Mouse (Mus musculus) heart, embryonic 14.5 days (tissue): ENCODE measurements around the gene Egln2. TPM values are rescaled to one million over a fixed set of nuclear protein-coding genes. Genes with fewer than 3 reads are reported as not detected.

Experiments
- ATAC-seq: fragments of 200-750 bp; cut with Nextera tagmentation; 2 replicates; pipeline ENCODE4 v1.8.0; 2017; ENCODE audit warnings: low read depth, moderate TSS enrichment; ENCODE audit not compliant: insufficient number of reproducible peaks, insufficient read depth, low FRiP score
- H3K27ac ChIP-seq, 2 experiments: fragments of 200-500 bp in 1 of 2; fragments of 300-500 bp in 1 of 2; sonication (generic) in 1 of 2; replicated peaks in 1 of 2; 2 replicates each; pipeline ENCODE4 v1.5.1; 2012 to 2014; ENCODE audit warnings: low read depth in 2 of 2, low read length in 2 of 2, control low read depth in 1 of 2, mild to moderate bottlenecking in 1 of 2, mixed read lengths in 1 of 2; ENCODE audit not compliant: control insufficient read depth in 1 of 2, insufficient read depth in 1 of 2
- H3K27me3 ChIP-seq: fragments of 300-500 bp; sonication (generic); 2 replicates; pipeline ENCODE4 v1.6.1; 2014; ENCODE audit warnings: mild to moderate bottlenecking, low read length, control low read depth; ENCODE audit not compliant: control insufficient read depth, insufficient read depth
- H3K36me3 ChIP-seq: fragments of 300-500 bp; sonication (generic); 2 replicates; pipeline ENCODE4 v1.6.1; 2014; ENCODE audit warnings: mild to moderate bottlenecking, control low read depth, low read length, mixed read lengths; ENCODE audit not compliant: control insufficient read depth, insufficient read depth
- H3K4me1 ChIP-seq, 2 experiments: fragments of 200-500 bp in 1 of 2; fragments of 300-500 bp in 1 of 2; sonication (generic) in 1 of 2; 2 replicates each; pipeline ENCODE4 v1.6.1; 2012 to 2014; ENCODE audit warnings: low read length in 2 of 2, control low read depth in 1 of 2, mixed read lengths in 1 of 2; ENCODE audit not compliant: control insufficient read depth in 2 of 2, insufficient read depth in 2 of 2
- H3K4me2 ChIP-seq: fragments of 300-500 bp; sonication (generic); 2 replicates; pipeline ENCODE4 v1.6.1; 2014; ENCODE audit warnings: mild to moderate bottlenecking, low read length
- H3K4me3 ChIP-seq, 2 experiments: fragments of 200-500 bp in 1 of 2; fragments of 300-500 bp in 1 of 2; sonication (generic) in 1 of 2; 2 replicates each; pipeline ENCODE4 v1.5.1; 2012 to 2014; ENCODE audit warnings: low read length in 2 of 2, mild to moderate bottlenecking in 2 of 2, control low read depth in 1 of 2, low read depth in 1 of 2, moderate library complexity in 1 of 2; ENCODE audit not compliant: control insufficient read depth in 1 of 2, insufficient read depth in 1 of 2
- H3K9ac ChIP-seq: fragments of 300-500 bp; sonication (generic); 2 replicates; pipeline ENCODE4 v1.6.1; 2014; ENCODE audit warnings: mild to moderate bottlenecking, low read length
- H3K9me3 ChIP-seq: fragments of 300-500 bp; sonication (generic); 2 replicates; pipeline ENCODE4 v1.6.1; 2016; ENCODE audit warnings: low read length, control low read depth; ENCODE audit not compliant: control insufficient read depth
- WGBS: fragments of 180-500 bp; shearing (Covaris S2); extraction: QIAGEN DNeasy Blood & Tissue Kit; methylation state at CpG from one replicate; pipeline ENCODE4 v1.1.7; 2014; 5-methylcytosine and 5-hydroxymethylcytosine counted together
- polyA plus RNA-seq: library from polyadenylated mRNA; unstranded; fragments of >200 nt; fragmentation: Nextera tagmentation; extraction: Ambion mirVana; gene quantifications from 2 replicates; pipeline ENCODE4 v1.2.1, GENCODE M21; 2014

Egln2 gene
- polyA plus RNA-seq, 1 experiment from 2014 or later, result 31.2 TPM

- H3K27ac ChIP-seq, result no peak overlapping the region
- no peaks in the 10 kb centered on the region for H3K27me3 ChIP-seq
- H3K9ac ChIP-seq, result peak overlapping the region; percentile 49
- 75% methylated on average over 31 of the region's 33 CpGs for WGBS
- H3K4me1 ChIP-seq, result peaks cover 32 to 61% of the 10 kb centered on the region in 2 experiments
- ATAC-seq, result no peak
- H3K36me3 ChIP-seq, result peaks cover 46% of the 10 kb centered on the region
- H3K4me3 ChIP-seq, result peak overlapping the region; percentile 5 to 77; a peak in 2 of 4 replicates
- H3K9me3 ChIP-seq, result no peaks in the 10 kb centered on the region
- H3K4me2 ChIP-seq, result peak overlapping the region; percentile 83
Measured at GRCm38 (mm10) chr7:27164112-27164947, 2.3 kb downstream of the Egln2 start.

- H3K9me3 ChIP-seq, result no peaks in the 10 kb centered on the region
- H3K27ac ChIP-seq, result no peak overlapping the region
- H3K27me3 ChIP-seq, result no peaks in the 10 kb centered on the region
- WGBS, result 54% methylated on average over 5 of the region's 5 CpGs
- no peak for ATAC-seq
- H3K4me2 ChIP-seq, result peak overlapping the region; percentile 83
- peaks cover 55% of the 10 kb centered on the region for H3K36me3 ChIP-seq
- H3K4me3 ChIP-seq, result no peak overlapping the region
- peak overlapping the region; percentile 49 for H3K9ac ChIP-seq
- H3K4me1 ChIP-seq, result peaks cover 32 to 61% of the 10 kb centered on the region in 2 experiments
Measured at GRCm38 (mm10) chr7:27163450-27163805, 3.2 kb downstream of the Egln2 start.

GRCm38 (mm10) chr7:27162780-27163449, 3.7 kb downstream of the Egln2 start:
- peak overlapping the region; percentile 49 for H3K9ac ChIP-seq
- ATAC-seq, result no peak
- peaks cover 32 to 60% of the 10 kb centered on the region in 2 experiments for H3K4me1 ChIP-seq
- H3K27ac ChIP-seq, result no peak overlapping the region
- H3K27me3 ChIP-seq, result no peaks in the 10 kb centered on the region
- peak overlapping the region; percentile 83 for H3K4me2 ChIP-seq
- peaks cover 60% of the 10 kb centered on the region for H3K36me3 ChIP-seq
- H3K4me3 ChIP-seq, result no peak overlapping the region
- WGBS, result 81% methylated on average over 5 of the region's 5 CpGs
- H3K9me3 ChIP-seq, result no peaks in the 10 kb centered on the region

GRCm38 (mm10) chr7:27161744-27162143, 4.9 kb downstream of the Egln2 start:
- Histone ChIP-seq H3K4me2 (no peak overlapping the region), H3K9me3 (no peaks in the 10 kb centered on the region), H3K36me3 (peaks cover 69% of the 10 kb centered on the region), H3K4me1 (peaks cover 25 to 53% of the 10 kb centered on the region in 2 experiments), H3K9ac (no peak overlapping the region), H3K4me3 (no peak overlapping the region), H3K27me3 (no peaks in the 10 kb centered on the region), H3K27ac (no peak overlapping the region)
- no peak for ATAC-seq
- WGBS, result 78% methylated on average over 4 of the region's 4 CpGs

GRCm38 (mm10) chr7:27160921-27161320, 5.7 kb downstream of the Egln2 start:
- H3K27me3 ChIP-seq, result no peaks in the 10 kb centered on the region
- ATAC-seq, result no peak
- H3K9ac ChIP-seq, result no peak overlapping the region; the same call in 1 of the 2 replicates
- no peak overlapping the region for H3K4me2 ChIP-seq
- H3K4me3 ChIP-seq, result no peak overlapping the region
- H3K36me3 ChIP-seq, result peaks cover 73% of the 10 kb centered on the region
- H3K4me1 ChIP-seq, result peaks cover 25 to 53% of the 10 kb centered on the region in 2 experiments
- H3K9me3 ChIP-seq, result no peaks in the 10 kb centered on the region
- 74% methylated on average over 3 of the region's 3 CpGs for WGBS
- no peak overlapping the region for H3K27ac ChIP-seq

- no peak overlapping the region for H3K4me2 ChIP-seq
- H3K36me3 ChIP-seq, result peaks cover 68% of the 10 kb centered on the region
- no peaks in the 10 kb centered on the region for H3K9me3 ChIP-seq
- no peak overlapping the region for H3K4me3 ChIP-seq
- H3K9ac ChIP-seq, result no peak overlapping the region
- H3K4me1 ChIP-seq, result peaks cover 18 to 44% of the 10 kb centered on the region in 2 experiments
- no peak overlapping the region for H3K27ac ChIP-seq
- H3K27me3 ChIP-seq, result no peaks in the 10 kb centered on the region
- peak; percentile 81 for ATAC-seq
- WGBS, result 20% methylated on average over 8 of the region's 8 CpGs
Measured at GRCm38 (mm10) chr7:27159882-27160281, 6.7 kb downstream of the Egln2 start.

- Histone ChIP-seq H3K4me3 (no peak overlapping the region), H3K9me3 (no peaks in the 10 kb centered on the region), H3K4me1 (peaks cover 16 to 38% of the 10 kb centered on the region in 2 experiments), H3K9ac (no peak overlapping the region), H3K36me3 (peaks cover 62% of the 10 kb centered on the region), H3K27ac (no peak overlapping the region), H3K27me3 (no peaks in the 10 kb centered on the region), H3K4me2 (no peak overlapping the region)
- WGBS, result over 99% methylated on average over 6 of the region's 6 CpGs
- no peak for ATAC-seq
Measured at GRCm38 (mm10) chr7:27159256-27159655, 7.3 kb downstream of the Egln2 start.
